Mouse (Mus musculus) erythroid progenitor cell, adult 5-6 weeks (primary cell): ENCODE data around the gene Mfge8. TPM values are rescaled to one million over a fixed set of nuclear protein-coding genes. Genes with fewer than 3 reads are reported as not detected.
A peak's percentile ranks its signal among the peaks of the same experiment; 100 is the strongest.

Experiments used
- ATAC-seq: replicated peaks from 2 replicates; pipeline ENCODE4 v1.8.0; 2016; ENCODE audit warnings: moderate number of reproducible peaks, mild to moderate bottlenecking, moderate TSS enrichment, inconsistent platforms; ENCODE audit not compliant: poor library complexity, low FRiP score, severe bottlenecking
- total RNA-seq, 2 experiments: library from RNA; stranded (forward) in 1 of 2; stranded (reverse) in 1 of 2; fragments of 150-400 nt in 1 of 2; fragments of 186-747, 209-891 nt in 1 of 2; gene quantifications; 2 replicates each; pipeline versions ENCODE4 v1.2.3 to v1.2.4; 2015 to 2017; ENCODE audit warnings: low replicate concordance in 2 of 2

Mfge8 gene
- 1.1 and 2.5 TPM in 2 replicates for total RNA-seq (2015; ENCODE audit: low replicate concordance)
- total RNA-seq (2017; ENCODE audit: low replicate concordance) = 5.8 TPM in 1 of 2 replicates, not detected in the other

DNA sequence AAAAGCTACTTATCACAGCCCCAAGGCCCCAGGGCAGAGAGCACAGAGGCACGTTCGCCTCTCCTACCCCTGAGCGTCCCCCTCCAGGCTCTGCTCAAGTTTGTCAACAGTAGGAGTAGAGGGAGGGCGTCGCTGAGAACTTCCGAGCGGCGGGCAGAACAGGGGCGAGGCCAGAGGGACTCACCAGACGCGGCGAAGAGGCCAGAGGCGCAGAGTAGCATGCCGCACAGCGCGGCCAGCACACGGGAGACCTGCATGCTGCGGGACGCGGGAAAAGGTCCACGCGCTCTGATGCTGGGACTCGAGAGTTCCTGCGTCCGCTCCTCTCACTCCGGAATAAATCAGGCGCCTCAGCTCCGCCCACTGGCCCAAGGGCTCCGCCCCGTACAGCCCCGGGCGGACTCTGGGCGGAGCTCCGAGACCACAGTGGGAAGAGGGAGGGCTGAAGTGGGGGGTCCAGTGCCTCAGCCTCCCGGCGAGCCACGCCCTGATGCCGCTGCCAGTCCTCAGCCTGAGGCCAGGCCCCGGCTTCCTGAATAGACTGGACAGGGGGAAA is at the start of gene Mfge8:
Mfge8 (minus strand) TSS at position 350 of the 556 bp plus-strand sequence.
- ATAC-seq = 0 out of 2 replicates have a peak, but pooled peaks have one; percentile 46

DNA sequence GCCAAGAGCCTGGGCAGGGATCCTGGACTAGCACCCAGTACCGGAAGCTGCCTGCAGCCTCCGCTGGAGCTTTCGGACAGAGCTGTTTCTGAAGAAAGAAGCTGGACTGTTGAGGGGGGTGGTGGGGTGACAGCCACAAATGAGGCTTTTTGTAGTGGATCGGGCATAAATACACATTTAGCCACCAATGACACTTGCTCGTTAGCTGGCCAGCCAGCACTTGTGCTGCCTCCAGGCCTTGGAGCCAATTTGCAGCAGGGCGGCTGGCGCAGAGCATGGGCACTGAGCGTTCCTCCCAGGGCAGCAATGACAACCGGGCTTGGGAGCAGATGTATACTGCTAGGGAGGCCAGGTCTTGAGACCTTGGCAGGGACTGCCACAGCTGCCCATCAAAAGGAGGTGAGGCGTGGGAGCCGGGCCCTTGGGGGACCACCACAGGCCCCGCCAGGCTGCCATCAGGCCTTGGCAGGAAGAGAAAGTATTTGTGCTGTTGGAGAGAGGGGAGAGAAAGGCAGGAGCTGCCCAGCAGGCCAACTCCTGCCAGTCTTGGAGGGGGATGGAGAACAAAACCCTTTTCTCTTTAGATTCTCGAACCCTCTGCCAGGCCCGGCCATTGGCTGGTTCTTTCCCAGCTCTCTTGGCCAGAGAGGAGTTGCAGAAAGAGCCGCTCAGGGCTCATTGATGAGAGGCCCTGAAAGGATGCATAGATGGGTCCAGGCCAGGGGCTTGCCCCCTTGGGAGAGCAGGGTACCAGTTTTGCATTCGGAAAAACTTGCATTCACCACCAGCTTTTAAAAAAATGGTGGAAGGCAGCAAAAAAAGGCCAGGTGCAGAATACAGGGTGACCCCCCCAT is 45.9 kb upstream of the Mfge8 start:
- no peak for ATAC-seq

DNA sequence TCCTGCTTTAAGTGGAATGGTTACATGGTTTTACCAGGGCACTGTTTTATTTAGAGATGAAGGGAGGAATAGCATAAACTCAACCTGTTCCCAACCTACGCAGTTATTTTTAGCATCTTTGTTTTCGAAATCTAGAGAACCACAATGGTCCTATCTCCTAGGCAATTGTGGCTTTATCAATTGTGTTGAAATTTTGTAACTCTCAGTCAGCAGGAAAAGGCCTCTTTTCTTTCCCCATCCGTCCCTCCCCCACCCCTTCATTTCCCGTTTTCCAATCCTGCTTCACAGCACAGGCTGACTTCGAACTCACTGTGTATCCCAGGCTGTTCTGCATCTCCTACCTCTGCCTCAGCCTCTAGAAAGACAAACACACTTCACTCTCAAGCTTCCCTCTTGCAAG is 45.1 kb upstream of the Mfge8 start:
- no peak for ATAC-seq

DNA sequence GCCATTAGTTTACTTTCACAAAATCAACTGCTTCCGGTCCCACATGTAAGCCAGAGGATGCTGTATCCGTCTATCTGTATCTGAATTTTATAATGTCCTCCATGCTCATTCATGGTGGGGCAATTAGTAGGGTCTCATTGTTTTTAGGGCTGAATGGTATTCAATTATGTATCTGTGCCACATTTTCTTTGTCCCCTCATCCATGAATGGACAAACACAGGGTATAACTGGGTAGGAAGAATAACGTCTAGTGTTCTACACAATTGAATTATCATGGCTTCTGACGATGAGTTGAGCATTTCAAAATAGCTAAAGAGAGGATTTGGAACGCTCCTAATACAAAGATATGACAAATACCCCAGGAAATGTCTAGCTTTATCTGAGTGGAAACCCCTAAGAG is 42.6 kb upstream of the Mfge8 start:
- ATAC-seq = no peak

DNA sequence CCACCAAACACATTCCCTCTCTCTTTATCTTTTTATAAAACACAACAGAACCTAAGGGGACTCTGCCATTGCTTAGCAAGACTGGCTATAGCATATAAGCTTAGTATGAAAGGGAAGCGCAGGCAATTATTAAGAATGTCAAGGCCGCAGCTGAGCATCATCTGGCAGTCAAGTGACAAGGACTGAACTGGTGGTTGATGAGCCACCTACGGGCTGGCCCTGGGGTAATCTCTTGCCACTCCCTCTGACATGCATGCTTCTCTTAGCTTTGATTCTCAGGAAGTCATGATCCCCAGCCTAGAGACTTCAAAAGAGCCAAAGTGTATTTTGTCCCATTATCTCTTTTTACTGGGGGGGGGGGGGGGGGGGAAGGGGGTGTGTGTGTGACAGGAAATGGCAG is 41.7 kb upstream of the Mfge8 start:
- ATAC-seq = no peak

DNA sequence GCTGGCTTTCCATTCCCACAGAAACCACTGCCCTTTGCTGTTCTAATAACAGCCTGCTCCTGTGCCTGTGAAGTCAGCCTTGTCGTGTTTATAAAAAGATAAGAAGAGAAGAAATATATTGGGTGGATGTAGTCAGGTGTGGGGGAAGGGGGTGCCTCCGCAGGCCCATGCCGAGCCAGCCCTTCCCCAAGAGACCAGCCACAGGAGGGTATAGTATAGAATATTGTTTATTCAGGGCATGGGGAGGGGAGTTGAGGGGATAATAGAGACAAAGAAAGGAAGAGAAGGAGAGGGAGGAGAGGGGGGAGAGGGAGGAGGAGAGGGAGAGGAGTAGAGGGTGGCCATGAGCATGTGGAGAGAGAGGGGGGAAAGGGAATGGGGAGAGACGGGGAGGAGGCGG is 40.4 kb upstream of the Mfge8 start:
- no peak for ATAC-seq

DNA sequence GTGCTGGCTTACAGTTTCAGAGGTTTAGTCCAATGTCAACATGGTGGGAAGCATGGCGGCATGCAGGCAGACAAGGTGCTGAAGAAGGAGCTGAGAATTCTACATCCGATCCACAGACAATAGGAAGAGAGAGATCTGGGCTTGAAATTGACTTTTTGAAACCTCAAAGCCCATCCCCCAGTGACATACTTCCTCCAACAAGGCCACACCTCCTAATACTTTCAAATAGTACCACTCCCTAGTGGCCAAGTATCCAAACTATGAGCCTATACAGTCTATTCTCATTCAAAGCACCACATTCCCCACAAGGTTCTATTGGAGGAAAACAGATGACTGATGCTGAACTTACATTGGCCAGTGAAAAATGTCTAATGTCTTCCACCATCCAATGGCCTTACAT is 38.7 kb upstream of the Mfge8 start:
- ATAC-seq = no peak

DNA sequence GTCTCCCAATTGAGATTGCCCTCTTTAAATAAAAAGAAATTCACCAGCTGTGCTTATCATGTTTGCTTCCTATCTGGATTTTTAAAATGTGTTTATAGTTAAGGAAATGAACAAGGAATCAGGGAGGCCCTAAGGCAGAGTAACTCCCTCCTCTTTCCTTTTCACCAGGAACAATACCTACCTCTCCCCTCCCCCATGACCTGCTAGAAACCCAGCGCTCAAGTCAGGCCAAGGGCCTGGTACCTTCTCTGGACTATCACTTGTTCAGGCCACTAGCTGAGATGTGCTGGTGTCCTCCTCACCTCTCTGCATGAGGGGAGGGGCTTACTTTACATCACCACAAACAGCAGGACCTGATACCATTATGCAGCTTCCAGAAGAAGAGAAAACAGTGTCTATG is 34.6 kb upstream of the Mfge8 start:
- no peak for ATAC-seq

DNA sequence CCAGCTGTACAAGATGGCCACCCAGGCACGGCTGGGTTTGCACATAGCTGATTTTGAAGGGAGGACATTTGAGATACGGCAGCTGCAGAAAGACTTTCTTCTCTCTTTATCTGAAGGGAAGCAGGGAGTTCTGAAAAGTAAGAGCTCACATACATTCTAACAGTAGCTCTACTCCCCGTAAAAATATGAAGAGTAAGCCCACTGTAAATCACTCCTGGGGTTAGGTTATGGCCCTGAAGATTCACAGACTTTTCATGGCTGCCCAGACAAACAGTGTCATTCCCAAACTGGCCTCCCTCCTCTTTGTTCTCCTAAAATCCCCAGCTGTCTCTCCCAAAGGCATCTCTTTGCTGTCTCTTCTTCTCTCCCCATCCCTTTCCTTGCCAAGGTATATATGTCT is 24.9 kb upstream of the Mfge8 start:
- no peak for ATAC-seq

DNA sequence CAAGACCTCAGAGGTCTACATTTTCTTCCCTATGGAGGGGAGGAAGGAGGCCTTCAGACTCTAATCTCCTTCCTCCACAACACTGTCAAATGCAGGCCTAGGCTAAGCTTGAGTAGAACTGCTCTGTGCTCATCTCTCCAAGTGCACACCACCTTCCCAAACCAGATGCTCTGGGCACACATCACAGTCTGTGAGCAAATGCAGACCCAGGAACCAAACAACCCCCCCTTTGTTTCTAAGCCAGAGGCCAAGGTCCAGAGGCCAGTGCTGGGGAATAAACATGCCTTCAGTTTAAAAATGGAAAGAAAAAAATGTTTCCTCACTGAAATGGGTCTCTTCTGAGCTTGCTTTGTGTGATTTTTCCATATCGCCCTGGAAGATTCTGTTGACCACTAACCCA is 22.9 kb upstream of the Mfge8 start:
- ATAC-seq = no peak

DNA sequence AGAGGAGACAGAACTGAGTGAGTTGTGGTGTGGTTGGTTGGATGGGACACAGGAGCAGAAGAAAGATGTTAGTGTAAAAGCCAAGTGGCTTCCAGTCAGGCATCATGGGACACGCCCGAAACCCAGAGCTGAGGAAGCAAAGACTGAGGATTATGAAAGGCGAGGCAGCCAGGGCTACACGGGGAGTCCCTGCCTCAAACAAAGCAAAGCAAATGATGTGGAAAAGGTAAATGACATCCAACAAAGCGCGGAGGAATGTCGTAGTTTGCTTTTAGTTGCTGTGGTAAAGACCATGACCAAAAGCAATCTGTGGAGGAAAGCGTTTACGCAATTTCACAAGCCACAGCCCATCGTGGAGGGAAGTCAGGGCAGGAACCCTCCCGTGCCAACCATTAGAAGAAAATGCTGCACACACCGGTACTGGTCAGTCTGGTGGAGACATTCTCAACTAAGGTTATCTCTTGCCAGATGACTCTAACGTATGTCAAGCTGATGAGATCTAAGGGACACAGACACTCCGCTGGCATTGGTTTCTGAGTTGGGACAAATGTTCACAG is 18.2 kb upstream of the Mfge8 start:
- ATAC-seq = no peak

DNA sequence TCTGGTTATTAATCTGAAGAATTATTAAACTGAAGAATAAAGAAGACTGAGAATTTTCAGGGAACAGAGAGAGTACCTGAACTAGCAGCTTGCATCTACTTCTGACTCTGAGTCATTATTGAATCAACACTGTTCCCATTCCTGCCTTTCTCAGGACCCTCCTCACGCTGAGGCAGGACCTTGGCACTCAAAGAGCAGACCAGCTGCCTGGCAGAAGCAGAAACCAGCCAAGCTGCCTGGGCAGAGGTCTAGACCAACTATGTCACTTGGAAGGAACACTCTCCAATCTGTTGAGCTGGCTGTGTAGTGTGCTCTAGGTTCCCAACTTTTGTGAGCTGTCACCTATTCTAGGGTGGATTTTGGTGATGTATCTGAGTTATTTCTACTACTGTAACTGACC is 10.5 kb upstream of the Mfge8 start:
- ATAC-seq = no peak

DNA sequence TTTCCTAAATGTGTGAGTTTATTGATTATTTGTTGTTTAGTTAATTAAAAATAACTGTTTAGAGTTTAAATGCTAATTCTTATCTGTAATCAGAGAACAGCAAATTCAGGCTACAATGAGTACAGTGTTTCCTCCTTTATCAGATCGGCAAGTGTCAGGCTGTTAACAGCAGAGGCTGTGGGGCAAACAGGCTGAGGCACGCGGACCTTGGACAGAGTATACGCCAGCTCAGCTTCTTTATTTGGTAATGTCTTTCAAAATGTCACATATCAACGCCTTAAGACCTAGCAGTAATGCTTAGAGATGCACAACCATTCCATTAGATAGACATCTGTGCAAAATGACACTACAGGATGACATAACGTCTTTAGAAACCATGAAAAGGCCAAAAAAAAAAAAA is 662 bp upstream of the Mfge8 start:
- no peak for ATAC-seq

DNA sequence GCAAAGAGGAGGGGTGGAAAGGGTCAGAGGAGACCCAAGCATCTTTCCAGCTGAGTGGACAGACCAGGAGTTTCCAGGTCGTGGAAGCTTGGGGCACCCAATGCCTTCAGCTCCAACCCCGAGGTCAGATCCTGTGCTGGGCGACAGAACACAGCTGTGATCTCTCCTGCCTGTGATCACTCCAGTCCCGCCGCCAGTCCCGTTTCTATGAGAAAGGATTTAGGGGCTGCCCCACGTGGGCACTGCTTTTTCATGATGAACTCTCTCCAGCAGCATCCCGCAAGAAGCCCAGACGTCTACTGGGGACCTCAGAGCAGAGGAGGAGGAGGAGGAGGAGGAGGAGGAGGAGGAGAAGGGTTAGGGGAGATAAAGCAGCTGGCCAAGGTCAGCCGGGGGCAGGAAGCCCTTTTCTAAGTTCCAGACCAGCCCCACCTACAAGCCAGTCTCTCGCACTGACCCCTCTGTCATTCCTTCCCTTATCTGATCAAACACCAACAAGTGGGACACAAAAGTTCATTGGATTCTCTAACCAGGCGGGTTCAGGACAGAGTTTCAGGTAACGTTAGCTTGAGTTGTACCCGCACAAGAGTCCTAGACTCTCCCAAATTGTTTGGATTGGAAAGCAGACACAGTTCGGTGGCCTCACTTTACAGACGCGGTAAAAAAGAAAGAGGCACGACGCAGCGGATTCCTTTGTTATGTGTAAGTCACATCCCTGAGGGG is 768 bp downstream of the Mfge8 start:
- ATAC-seq = no peak

DNA sequence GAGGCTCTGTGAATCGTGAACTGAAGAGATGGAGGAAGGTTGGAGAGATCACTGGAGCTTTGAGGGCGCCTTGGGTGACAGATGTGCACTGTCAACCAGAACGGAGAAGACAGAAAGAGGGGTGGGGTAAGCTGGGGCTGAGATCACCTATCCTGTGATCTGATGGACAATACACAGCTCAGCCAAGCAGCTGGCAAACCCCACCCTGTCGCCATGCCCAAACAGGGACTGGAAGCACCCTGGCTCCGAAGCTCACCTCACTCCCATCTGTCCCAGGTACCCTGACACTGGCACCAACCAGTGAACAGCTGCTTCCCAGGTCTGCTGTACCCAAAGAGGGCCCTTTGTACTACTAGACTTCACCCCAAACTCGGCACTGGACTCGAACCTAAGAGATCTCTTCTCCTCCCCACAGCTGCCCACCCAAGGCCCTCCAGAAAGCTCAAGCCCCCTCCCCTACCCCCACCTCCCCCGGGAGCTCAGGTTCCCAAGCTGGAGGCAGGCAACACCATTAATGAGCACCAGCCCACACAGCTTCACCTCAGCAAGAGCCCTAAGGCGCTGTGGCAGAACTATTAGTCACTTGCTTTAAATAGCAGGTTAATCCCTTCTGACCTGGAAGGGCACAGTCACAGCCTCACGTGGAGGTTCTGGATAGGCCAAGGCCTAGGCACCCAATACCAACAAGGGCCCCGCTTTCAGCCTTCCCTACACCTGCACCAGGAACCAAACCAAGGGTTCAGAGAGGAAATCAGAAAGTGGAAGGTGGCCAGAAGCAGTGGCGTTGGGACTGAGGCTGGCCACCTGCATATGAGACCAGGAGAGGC is 1.6 kb downstream of the Mfge8 start:
- ATAC-seq = no peak

DNA sequence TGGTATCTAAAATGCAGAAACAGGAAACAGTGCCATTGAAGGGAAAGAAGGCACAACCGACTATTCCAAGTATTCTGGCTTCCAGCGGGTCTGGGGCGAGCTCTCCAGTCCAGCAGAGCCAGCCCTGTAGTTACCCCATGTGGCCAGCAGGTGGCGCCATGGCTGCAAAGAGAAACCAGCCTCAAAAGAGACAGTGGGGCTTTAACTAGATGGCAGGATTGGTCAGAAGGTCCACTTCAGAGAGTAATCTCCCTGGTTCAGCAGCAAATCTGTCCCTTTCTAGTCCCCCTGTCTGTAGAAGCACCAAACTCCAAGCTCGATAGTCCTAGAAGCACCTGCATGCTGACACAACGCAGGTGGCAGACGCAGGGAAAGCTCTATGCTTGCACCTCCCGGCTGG is 8.0 kb downstream of the Mfge8 start:
- peak; percentile 35; the same call in 1 of the 2 replicates for ATAC-seq

DNA sequence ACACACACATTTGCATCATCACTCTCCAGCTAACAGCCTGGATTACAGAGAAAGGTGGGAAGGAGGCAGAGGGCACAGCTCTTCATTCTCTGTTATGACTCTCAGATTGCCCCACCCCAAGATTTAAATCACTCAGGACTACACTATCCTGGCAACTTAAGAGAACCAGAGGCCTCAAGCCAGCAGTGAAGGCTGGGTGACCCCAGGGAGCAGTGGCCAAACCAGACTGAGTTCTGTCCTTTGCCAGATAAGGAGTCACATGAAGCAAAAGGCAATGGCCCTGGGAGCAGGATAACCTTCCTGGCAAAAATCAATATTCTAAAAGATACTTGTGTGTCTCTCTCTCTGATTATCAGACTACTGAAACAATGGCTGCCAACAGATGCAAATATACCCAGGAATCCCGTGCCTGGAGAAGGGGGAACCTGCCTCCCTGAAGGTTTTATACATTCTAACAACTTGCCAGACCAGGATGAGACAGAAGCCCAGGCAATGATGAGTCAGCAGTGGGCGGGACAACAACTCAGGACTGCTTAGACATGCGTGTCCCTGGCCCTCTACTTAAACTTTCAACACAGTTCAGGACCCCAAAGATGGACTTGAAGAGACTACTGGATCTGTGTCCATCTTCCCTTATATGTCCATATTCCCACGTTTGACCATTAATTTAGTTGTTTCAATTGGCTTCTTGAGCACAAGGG is 8.8 kb downstream of the Mfge8 start:
- ATAC-seq = no peak

DNA sequence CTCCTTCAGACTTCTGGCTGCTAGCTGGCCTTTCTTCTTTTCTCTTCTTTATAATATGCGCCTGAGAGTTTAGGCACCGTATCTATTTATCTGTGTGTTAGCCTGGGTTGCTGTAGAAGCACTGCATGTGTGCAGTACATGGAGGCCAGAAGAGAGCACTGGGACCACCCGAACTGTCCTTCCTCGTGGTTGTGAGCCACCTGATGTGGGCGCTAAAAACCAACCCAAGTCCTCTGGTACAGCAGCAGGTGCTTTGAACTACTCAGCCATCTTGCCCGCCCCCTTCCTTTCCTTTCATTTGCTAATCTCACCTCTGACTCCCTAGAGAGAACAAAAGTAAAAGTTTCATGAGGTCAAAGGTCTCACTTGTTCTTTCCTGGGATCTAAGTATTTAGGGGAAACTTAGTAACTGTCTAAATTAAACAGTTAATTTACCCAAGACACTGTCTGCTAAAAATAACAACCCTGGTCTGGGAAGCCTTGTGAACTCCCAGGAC is 9.5 kb downstream of the Mfge8 start:
- no peak for ATAC-seq

DNA sequence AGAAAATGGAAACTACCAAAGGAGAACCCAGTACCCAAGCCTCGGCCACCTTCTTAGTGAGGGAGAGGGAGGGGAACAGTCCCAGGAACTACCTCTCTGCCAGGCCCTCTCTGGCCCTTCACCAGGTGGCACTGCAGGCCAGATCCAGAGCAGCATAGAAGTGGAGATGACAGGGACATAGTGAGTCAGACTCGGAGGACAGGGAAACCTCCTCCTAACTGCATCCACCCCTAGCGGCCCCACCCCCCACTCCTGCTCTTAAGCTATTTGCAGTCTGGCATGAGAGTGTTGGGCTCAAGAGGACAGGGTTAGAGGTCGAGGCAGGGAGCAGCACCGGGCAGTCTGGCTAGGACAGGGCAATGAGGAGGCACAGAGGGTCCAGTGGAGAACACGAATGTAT is 15.5 kb downstream of the Mfge8 start:
- no peak for ATAC-seq
